ENCODE assay signal across 8 mouse cellular contexts in genomic region chr8:122870377-122870863, GRCm38 (mm10). TPM values are rescaled to one million over a fixed set of nuclear protein-coding genes. Genes with fewer than 3 reads are reported as not detected.
DNase-seq lines count a peak whose midpoint lies in the region; ATAC-seq and TF ChIP-seq lines count a peak whose summit lies in the region.

No protein-coding gene starts in this region.

- 38% methylated on average over 31 of the region's 31 CpGs for WGBS in heart, adult 2 months
- WGBS in heart, embryonic 12.5 days, result 16% methylated on average over 31 of the region's 31 CpGs
- WGBS in limb, embryonic 14.5 days, result 17% methylated on average over 31 of the region's 31 CpGs

- no peaks in the 10 kb centered on the region for H3K27me3 ChIP-seq in heart, adult 2 months (ENCODE audit: control insufficient read depth, insufficient read depth, low read length)
- peaks cover 12% of the 10 kb centered on the region; the same call in 1 of the 2 replicates for H3K27me3 ChIP-seq in heart, embryonic 12.5 days (replicated peaks)
- H3K27me3 ChIP-seq in limb, embryonic 14.5 days (ENCODE audit: control insufficient read depth, insufficient read depth, low read length), result no peaks in the 10 kb centered on the region

- TF ChIP-seq EP300 in heart, adult 2 months (IDR thresholded peaks at IDR 0.05; ENCODE audit: insufficient read depth, low read depth, low read length), result no peak

- peaks cover 12% of the 10 kb centered on the region for H3K9me3 ChIP-seq in heart, embryonic 12.5 days (replicated peaks)
- peaks cover 3% of the 10 kb centered on the region; the same call in 1 of the 2 replicates for H3K9me3 ChIP-seq in limb, embryonic 14.5 days (ENCODE audit: control insufficient read depth, low read length)

- peak overlapping the region; percentile 46 for H3K4me2 ChIP-seq in heart, embryonic 12.5 days
- peak overlapping the region; percentile 34 for H3K4me2 ChIP-seq in limb, embryonic 14.5 days (replicated peaks; ENCODE audit: low read depth, low read length, severe bottlenecking)

- H3K9ac ChIP-seq in heart, adult 2 months (ENCODE audit: low read depth, low read length), result peak overlapping the region; percentile 38; the same call in 1 of the 2 replicates
- no peak overlapping the region for H3K9ac ChIP-seq in heart, embryonic 12.5 days
- H3K9ac ChIP-seq in limb, embryonic 14.5 days (ENCODE audit: low read depth, low read length, severe bottlenecking), result peak overlapping the region; percentile 44; the same call in 1 of the 2 replicates

- no peak for ATAC-seq in heart, embryonic 12.5 days (ENCODE audit: insufficient number of reproducible peaks, low FRiP score)
- peak; percentile 27 for ATAC-seq in limb, embryonic 14.5 days (ENCODE audit: low FRiP score, low read depth)

- H3K27ac ChIP-seq in heart, adult 2 months, result no peak overlapping the region
- no peak overlapping the region for H3K27ac ChIP-seq in heart, embryonic 12.5 days (ENCODE audit: poor library complexity, severe bottlenecking)
- no peak overlapping the region for H3K27ac ChIP-seq in limb, embryonic 14.5 days (replicated peaks; ENCODE audit: low read depth, low read length)

- no peak for TF ChIP-seq POLR2A in heart, adult 2 months (IDR thresholded peaks at IDR 0.05; ENCODE audit: insufficient read depth, low read depth, low read length)
- no peak for TF ChIP-seq POLR2A in limb, embryonic 14.5 days (IDR thresholded peaks at IDR 0.05; ENCODE audit: borderline replicate concordance, extremely low read depth, insufficient read depth, insufficient read length)

- TF ChIP-seq CTCF in heart, adult 2 months (IDR thresholded peaks at IDR 0.05), result no peak

- intact Hi-C loops in heart, adult 2 months (cut with DNase I), result no loop called here

- no peaks in the 10 kb centered on the region for H3K4me1 ChIP-seq in heart, adult 2 months (ENCODE audit: control insufficient read depth, insufficient read depth, low read length)
- H3K4me1 ChIP-seq in heart, embryonic 12.5 days (replicated peaks), result peaks cover 18% of the 10 kb centered on the region
- peaks cover 3% of the 10 kb centered on the region; the same call in 1 of the 2 replicates for H3K4me1 ChIP-seq in limb, embryonic 14.5 days (ENCODE audit: control insufficient read depth, insufficient read depth, low read length)

- H3K4me3 ChIP-seq in heart, adult 2 months, result no peak overlapping the region
- peak overlapping the region; percentile 5; the same call in 1 of the 2 replicates for H3K4me3 ChIP-seq in heart, embryonic 12.5 days
- H3K4me3 ChIP-seq in limb, embryonic 14.5 days (replicated peaks; ENCODE audit: low read length), result peak overlapping the region; percentile 13; the same call in 1 of the 2 replicates

- no peaks in the 10 kb centered on the region for H3K79me2 ChIP-seq in heart, adult 2 months (replicated peaks; ENCODE audit: control insufficient read depth, insufficient read depth, low read length)

- H3K36me3 ChIP-seq in heart, adult 2 months (ENCODE audit: control insufficient read depth, insufficient read depth, low read length), result no peaks in the 10 kb centered on the region
- no peaks in the 10 kb centered on the region for H3K36me3 ChIP-seq in heart, embryonic 12.5 days
- no peaks in the 10 kb centered on the region for H3K36me3 ChIP-seq in limb, embryonic 14.5 days (ENCODE audit: control insufficient read depth, insufficient read depth, low read length)

- DNase-seq in heart, adult 2 months, result peak; percentile 45 to 78
- no peak for DNase-seq in heart, adult 8-10 months (ENCODE audit: low spot score)
- DNase-seq in c-Kit-positive CD71-negative TER-119-negative erythroid progenitor cells, embryonic 14.5 days (ENCODE audit: low read depth), result peak; percentile 80
- DNase-seq in limb, embryonic 14.5 days (ENCODE audit: low spot score), result no peak
- peak; percentile 83 for DNase-seq in naive thymus-derived CD4-positive, alpha-beta T cell, adult 2 months (ENCODE audit: low read depth)
- DNase-seq in urinary bladder, postnatal 25 days (ENCODE audit: low spot score), result peak; percentile 38
- DNase-seq in adrenal gland, adult 18-20 months (ENCODE audit: low spot score in 2 of 2), result no peak

RNA-seq across cellular contexts. Expression of gene Cdh15, which starts 22.7 kb away (rescaled TPM):
- total RNA-seq in heart, adult 2 months (2021), result not detected
- not detected in 2 replicates for polyA plus RNA-seq in heart, adult 2 months (2012; rRNA removed)
- total RNA-seq in heart, adult 8-10 months (2022), result under 1 TPM in 1 of 4 experiments, not detected in 3; 0.06 TPM
- polyA plus RNA-seq in heart, embryonic 12.5 days (2016; fragmentation: Nextera tagmentation; extraction: Ambion mirVana), result 0.33 and 0.36 TPM in 2 replicates
- polyA plus RNA-seq in limb, embryonic 14.5 days (2012; rRNA removed), result 23.6 and 27.6 TPM in 2 replicates
- 19.5 and 27.1 TPM in 2 replicates for polyA plus RNA-seq in limb, embryonic 14.5 days (2014; fragmentation: Nextera tagmentation; extraction: Ambion mirVana)
- under 1 TPM; 0.22 to 0.99 TPM for total RNA-seq in adrenal gland, adult 18-20 months (2021)

Comparison
In these comparisons a context has a peak if more than half of its experiments do, and no peak if none do; other contexts are left out.
1. DNase-seq: peak in heart, adult 2 months (2 of 2), c-Kit-positive CD71-negative TER-119-negative erythroid progenitor cells, embryonic 14.5 days (single experiment), naive thymus-derived CD4-positive, alpha-beta T cell, adult 2 months (single experiment) and urinary bladder, postnatal 25 days (single experiment); none in heart, adult 8-10 months (single experiment), limb, embryonic 14.5 days (single experiment) and adrenal gland, adult 18-20 months (0 of 2).